In the genomic region with DNA sequence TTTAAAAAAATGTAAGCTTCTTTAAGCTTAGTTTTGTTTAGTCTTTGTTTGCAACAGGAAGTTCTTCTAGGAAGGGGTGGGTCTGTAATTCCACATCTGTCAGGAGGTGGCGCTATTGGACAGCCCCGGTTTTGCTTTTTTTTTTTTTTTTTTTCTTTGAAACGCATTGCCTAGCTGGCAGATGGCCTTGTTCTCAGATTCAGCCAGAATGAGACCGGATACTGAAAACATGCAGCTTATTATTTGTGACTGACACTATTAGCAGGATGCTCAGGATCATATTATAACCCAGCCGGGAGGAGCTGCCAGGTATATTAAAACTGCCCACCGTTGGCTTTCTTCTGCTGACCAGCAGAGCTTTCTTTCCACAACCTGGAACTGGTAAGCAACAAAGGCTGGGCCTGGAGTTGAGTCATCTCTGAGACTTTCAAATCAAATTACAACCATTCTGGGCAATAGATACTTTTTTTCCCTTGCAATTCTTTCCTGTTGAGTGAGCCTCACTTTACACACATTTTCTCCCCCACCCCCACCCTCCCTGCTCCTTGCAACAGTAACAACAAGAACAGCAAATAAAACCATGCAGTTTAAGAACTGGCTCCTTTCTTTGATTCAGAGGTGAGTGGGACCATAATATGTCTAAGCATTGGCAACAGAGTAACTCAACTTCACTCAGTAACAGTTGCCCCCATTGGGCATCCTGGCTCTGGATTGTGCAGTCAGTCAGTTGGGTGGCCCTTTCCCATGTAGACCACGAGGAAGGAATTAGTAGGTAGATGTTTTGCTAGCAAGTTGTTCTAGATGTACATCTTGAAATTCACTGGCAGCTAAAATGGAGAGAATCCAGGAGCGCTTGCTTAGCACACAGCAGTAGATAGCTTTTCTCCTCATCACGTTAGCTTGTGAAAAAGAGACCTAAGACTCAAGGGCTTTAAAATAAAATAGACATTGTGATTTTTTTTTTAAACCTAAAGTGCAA, we compare ENCODE assay signal across 8 mouse cellular contexts.
DNase-seq lines count a peak whose midpoint lies in the region; ATAC-seq and TF ChIP-seq lines count a peak whose summit lies in the region.

No protein-coding gene starts in this region.

- H3K4me1 ChIP-seq in embryonic facial prominence, embryonic 10.5 days, result peaks cover 20% of the 10 kb centered on the region
- H3K4me1 ChIP-seq in midbrain, postnatal 0 days (ENCODE audit: insufficient read depth, low read length), result 0 out of 2 replicates have a peak, but pooled peaks cover 2% of the 10 kb centered on the region
- peaks cover 13% of the 10 kb centered on the region; the same call in 1 of the 2 replicates for H3K4me1 ChIP-seq in stomach, embryonic 14.5 days (ENCODE audit: control insufficient read depth, insufficient read depth, low read length)

- TF ChIP-seq CTCF in midbrain, postnatal 0 days (IDR thresholded peaks at IDR 0.05), result peak; percentile 90

- peaks cover 9% of the 10 kb centered on the region for H3K36me3 ChIP-seq in embryonic facial prominence, embryonic 10.5 days (replicated peaks)
- H3K36me3 ChIP-seq in midbrain, postnatal 0 days (ENCODE audit: insufficient read depth, low read length), result no peaks in the 10 kb centered on the region
- H3K36me3 ChIP-seq in stomach, embryonic 14.5 days (ENCODE audit: control insufficient read depth, insufficient read depth, low read length), result no peaks in the 10 kb centered on the region

- WGBS in embryonic facial prominence, embryonic 10.5 days, result 40% methylated on average over 9 of the region's 9 CpGs
- 24% methylated on average over 9 of the region's 9 CpGs for WGBS in midbrain, postnatal 0 days
- 25% methylated on average over 9 of the region's 9 CpGs for WGBS in stomach, embryonic 14.5 days

- H3K4me2 ChIP-seq in midbrain, postnatal 0 days (ENCODE audit: low read depth, low read length, poor library complexity, severe bottlenecking), result no peak overlapping the region
- H3K4me2 ChIP-seq in stomach, embryonic 14.5 days (replicated peaks; ENCODE audit: low read depth, low read length), result no peak overlapping the region

- 0 out of 2 replicates have a peak, but pooled peaks cover 6% of the 10 kb centered on the region for H3K27me3 ChIP-seq in embryonic facial prominence, embryonic 10.5 days (replicated peaks; ENCODE audit: low read depth, poor library complexity, severe bottlenecking)
- no peaks in the 10 kb centered on the region for H3K27me3 ChIP-seq in midbrain, postnatal 0 days (ENCODE audit: insufficient read depth, low read length)
- no peaks in the 10 kb centered on the region for H3K27me3 ChIP-seq in stomach, embryonic 14.5 days (ENCODE audit: control insufficient read depth, insufficient read depth, low read length)

- no peak for ATAC-seq in midbrain, postnatal 0 days (ENCODE audit: low FRiP score)
- ATAC-seq in stomach, embryonic 14.5 days (ENCODE audit: insufficient number of reproducible peaks, insufficient read depth, low FRiP score, low read depth), result no peak

- H3K9ac ChIP-seq in midbrain, postnatal 0 days (replicated peaks; ENCODE audit: low read length, poor library complexity, severe bottlenecking), result no peak overlapping the region
- H3K9ac ChIP-seq in stomach, embryonic 14.5 days (replicated peaks; ENCODE audit: low read depth, low read length), result no peak overlapping the region

- H3K27ac ChIP-seq in embryonic facial prominence, embryonic 10.5 days (replicated peaks), result peak overlapping the region; percentile 85
- H3K27ac ChIP-seq in midbrain, postnatal 0 days (ENCODE audit: low read depth, low read length), result peak overlapping the region; percentile 8
- peak overlapping the region; percentile 64; the same call in 1 of the 2 replicates for H3K27ac ChIP-seq in stomach, embryonic 14.5 days (ENCODE audit: low read length)

- peak; percentile 95 for DNase-seq in 3T3-L1 (ENCODE audit: low read depth, low spot score)
- DNase-seq in adrenal gland, postnatal 10 days, result peak; percentile 85
- peak; percentile 79 for DNase-seq in embryonic facial prominence, embryonic 10.5 days (ENCODE audit: low spot score)
- DNase-seq in heart, adult 18-20 months, result peak; percentile 81 to 88
- DNase-seq in kidney, adult 11 months, result peak; percentile 42
- DNase-seq in left cerebral cortex, postnatal 4 days, result peak; percentile 81
- DNase-seq in midbrain, postnatal 0 days (ENCODE audit: low spot score), result peak; percentile 87

- peaks cover 7% of the 10 kb centered on the region; the same call in 1 of the 2 replicates for H3K9me3 ChIP-seq in embryonic facial prominence, embryonic 10.5 days
- H3K9me3 ChIP-seq in midbrain, postnatal 0 days (ENCODE audit: low read length), result no peaks in the 10 kb centered on the region
- no peaks in the 10 kb centered on the region for H3K9me3 ChIP-seq in stomach, embryonic 14.5 days (ENCODE audit: control insufficient read depth, low read depth, low read length)

- intact Hi-C loops in left cerebral cortex, postnatal 4 days (cut with DNase I), result loop anchor here (5.0 to 10.0 kb wide), 2 partner anchors 180 to 287 kb away; no protein-coding TSS in a partner anchor

- H3K4me3 ChIP-seq in embryonic facial prominence, embryonic 10.5 days, result no peak overlapping the region
- no peak overlapping the region for H3K4me3 ChIP-seq in midbrain, postnatal 0 days (ENCODE audit: low read depth, low read length)
- H3K4me3 ChIP-seq in stomach, embryonic 14.5 days (ENCODE audit: low read depth, low read length), result no peak overlapping the region

Comparison
In these comparisons a context has a peak if more than half of its experiments do, and no peak if none do; other contexts are left out.
1. DNase-seq: peak in every context shown above with its lines; median percentile 95 in 3T3-L1; 87 in midbrain, postnatal 0 days; 85 in adrenal gland, postnatal 10 days; 84 in heart, adult 18-20 months; 81 in left cerebral cortex, postnatal 4 days; 79 in embryonic facial prominence, embryonic 10.5 days; 42 in kidney, adult 11 months.
2. H3K27ac ChIP-seq: peak in every context shown above with its lines; median percentile 85 in embryonic facial prominence, embryonic 10.5 days; 64 in stomach, embryonic 14.5 days; 8 in midbrain, postnatal 0 days.